Mouse (Mus musculus) heart, postnatal 0 days (tissue): Measurements from ENCODE around the gene Arhgap9. TPM values are rescaled to one million over a fixed set of nuclear protein-coding genes. Genes with fewer than 3 reads are reported as not detected.

ENCODE experiments used
- ATAC-seq: fragments of 200-750 bp; cut with Nextera tagmentation; 2 replicates; pipeline ENCODE4 v1.8.0; 2017; ENCODE audit warnings: low read depth, moderate number of reproducible peaks, moderate library complexity; ENCODE audit not compliant: insufficient read depth
- DNase-seq: peaks from one replicate; pipeline ENCODE4 v3.0.0-alpha.2; 2016; ENCODE audit warnings: low spot score
- H3K27ac ChIP-seq: fragments of 300-500 bp; sonication (generic); 2 replicates; pipeline ENCODE4 v1.5.1; 2014; ENCODE audit warnings: low read depth, mild to moderate bottlenecking
- H3K27me3 ChIP-seq: fragments of 300-500 bp; sonication (generic); 2 replicates; pipeline ENCODE4 v1.6.1; 2014; ENCODE audit warnings: low read length, mixed read lengths; ENCODE audit not compliant: control insufficient read depth, insufficient read depth
- H3K36me3 ChIP-seq: fragments of 300-500 bp; sonication (generic); replicated peaks from 2 replicates; pipeline ENCODE4 v1.6.1; 2014; ENCODE audit warnings: low read length, mixed read lengths; ENCODE audit not compliant: control insufficient read depth, insufficient read depth
- H3K4me1 ChIP-seq: fragments of 300-500 bp; sonication (generic); 2 replicates; pipeline ENCODE4 v1.6.1; 2014; ENCODE audit warnings: antibody characterized with exemption; ENCODE audit not compliant: control insufficient read depth, insufficient read depth
- H3K4me2 ChIP-seq: fragments of 300-500 bp; sonication (generic); 2 replicates; pipeline ENCODE4 v1.6.1; 2014; ENCODE audit warnings: low read depth, mild to moderate bottlenecking, low read length, moderate library complexity
- H3K4me3 ChIP-seq: fragments of 300-500 bp; sonication (generic); 2 replicates; pipeline ENCODE4 v1.5.1; 2014; ENCODE audit warnings: low read depth, low read length
- H3K9ac ChIP-seq: fragments of 300-500 bp; sonication (generic); replicated peaks from 2 replicates; pipeline ENCODE4 v1.6.1; 2014; ENCODE audit warnings: low read depth, low read length, mixed read lengths
- H3K9me3 ChIP-seq: fragments of 300-500 bp; sonication (generic); replicated peaks from 2 replicates; pipeline ENCODE4 v1.6.1; 2016; ENCODE audit warnings: low read length; ENCODE audit not compliant: control insufficient read depth
- CTCF ChIP-seq: IDR thresholded peaks from 2 replicates; pipeline ENCODE4 v1.5.1; 2016; ENCODE audit warnings: antibody characterized with exemption, control low read depth, low read depth
- EP300 ChIP-seq: IDR thresholded peaks from 2 replicates; pipeline ENCODE4 v1.6.1; 2016; ENCODE audit warnings: antibody characterized with exemption, low read depth
- WGBS: fragments of 180-500 bp; shearing (Covaris S2); extraction: QIAGEN DNeasy Blood & Tissue Kit; methylation state at CpG from one replicate; pipeline ENCODE4 v1.1.7; 2014; 5-methylcytosine and 5-hydroxymethylcytosine counted together
- polyA plus RNA-seq: library from polyadenylated mRNA; unstranded; fragments of >200 nt; fragmentation: Nextera tagmentation; extraction: Ambion mirVana; gene quantifications from 2 replicates; pipeline ENCODE4 v1.2.1, GENCODE M21; 2015
- total RNA-seq: library from RNA; depleted of rRNA; stranded (reverse); fragments of >200 nt; gene quantifications from 2 replicates; pipeline ENCODE4 v1.2.3, GENCODE M21; 2014; ENCODE audit warnings: low replicate concordance

Gene Arhgap9
- total and polyA plus RNA-seq, 2 experiments from 2014 or later, result 0.73 to 1.8 TPM

DNA sequence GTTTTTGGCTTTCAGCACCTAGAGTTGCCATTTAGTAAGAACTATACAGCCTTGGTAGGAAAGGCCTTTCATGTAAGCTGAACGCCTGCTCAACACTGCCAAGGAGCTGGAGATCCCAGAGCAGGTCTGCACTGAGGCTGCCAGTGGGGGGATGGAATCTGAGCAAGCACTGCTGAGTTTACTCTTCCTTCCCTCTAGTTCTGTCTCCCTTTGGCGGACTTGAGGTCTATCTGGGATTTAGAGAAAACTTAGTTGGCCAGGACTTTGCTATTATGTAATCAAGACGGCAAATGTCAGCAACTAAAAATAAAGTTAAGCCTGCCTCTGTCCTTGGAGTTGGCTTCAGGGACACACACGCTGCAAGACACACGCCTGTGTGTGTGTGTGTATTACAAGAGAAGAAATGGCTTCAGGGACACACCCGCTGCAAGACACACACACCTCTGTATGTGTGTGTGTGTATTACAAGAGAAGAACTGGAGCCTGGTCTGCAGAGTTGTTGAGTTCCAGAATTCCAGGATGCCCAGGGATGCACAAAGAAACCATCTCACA is 28.7 kb upstream of the Arhgap9 start:
- H3K4me2 ChIP-seq, result peak overlapping the region; percentile 73
- H3K9me3 ChIP-seq, result no peaks in the 10 kb centered on the region
- no peaks in the 10 kb centered on the region for H3K27me3 ChIP-seq
- peak overlapping the region; percentile 74; the same call in 1 of the 2 replicates for H3K9ac ChIP-seq
- peaks cover 45% of the 10 kb centered on the region for H3K36me3 ChIP-seq
- ATAC-seq, result no peak
- H3K27ac ChIP-seq, result peak overlapping the region; percentile 94
- DNase-seq, result peak; percentile 79
- H3K4me3 ChIP-seq, result peak overlapping the region; percentile 74; the same call in 1 of the 2 replicates
- 28% methylated on average over 6 of the region's 6 CpGs for WGBS
- H3K4me1 ChIP-seq, result peaks cover 29% of the 10 kb centered on the region
- TF ChIP-seq CTCF (no peak), EP300 (peak; percentile 62; the same call in 1 of the 2 replicates)

DNA sequence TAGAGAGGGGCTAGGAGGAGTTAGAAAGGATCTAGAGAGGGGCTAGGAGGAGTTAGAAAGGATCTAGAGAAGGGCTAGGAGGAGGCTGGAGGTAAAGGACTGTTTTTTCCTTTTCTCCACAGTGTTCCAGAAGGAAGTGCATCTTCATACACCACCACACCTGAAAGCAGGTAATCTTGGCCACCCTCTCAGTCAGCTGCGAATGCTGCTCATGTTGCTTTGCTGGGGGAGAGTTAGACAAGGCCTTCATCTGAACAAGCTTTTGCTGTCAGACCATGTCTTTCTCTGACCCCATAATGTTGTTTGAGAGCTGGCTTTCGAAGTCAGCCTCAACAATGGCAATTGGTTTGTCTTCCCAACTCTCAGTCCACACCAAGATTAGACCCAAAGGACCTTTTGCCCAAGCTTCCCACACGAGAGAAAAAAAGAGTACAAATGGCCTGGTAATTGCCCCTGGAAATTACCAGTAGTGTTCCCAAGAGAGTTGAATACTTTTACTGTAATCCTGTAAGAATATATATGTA is 28.1 kb upstream of the Arhgap9 start:
- TF ChIP-seq EP300 (no peak), CTCF (no peak)
- Histone ChIP-seq H3K9ac (0 out of 2 replicates have a peak overlapping the region, but pooled peaks have one; percentile 74), H3K4me2 (peak overlapping the region; percentile 73), H3K36me3 (peaks cover 49% of the 10 kb centered on the region), H3K9me3 (no peaks in the 10 kb centered on the region), H3K4me1 (peaks cover 29% of the 10 kb centered on the region), H3K27ac (peak overlapping the region; percentile 94), H3K4me3 (0 out of 2 replicates have a peak overlapping the region, but pooled peaks have one; percentile 74), H3K27me3 (no peaks in the 10 kb centered on the region)
- no peak for ATAC-seq
- DNase-seq, result no peak
- 71% methylated on average over 3 of the region's 3 CpGs for WGBS

DNA sequence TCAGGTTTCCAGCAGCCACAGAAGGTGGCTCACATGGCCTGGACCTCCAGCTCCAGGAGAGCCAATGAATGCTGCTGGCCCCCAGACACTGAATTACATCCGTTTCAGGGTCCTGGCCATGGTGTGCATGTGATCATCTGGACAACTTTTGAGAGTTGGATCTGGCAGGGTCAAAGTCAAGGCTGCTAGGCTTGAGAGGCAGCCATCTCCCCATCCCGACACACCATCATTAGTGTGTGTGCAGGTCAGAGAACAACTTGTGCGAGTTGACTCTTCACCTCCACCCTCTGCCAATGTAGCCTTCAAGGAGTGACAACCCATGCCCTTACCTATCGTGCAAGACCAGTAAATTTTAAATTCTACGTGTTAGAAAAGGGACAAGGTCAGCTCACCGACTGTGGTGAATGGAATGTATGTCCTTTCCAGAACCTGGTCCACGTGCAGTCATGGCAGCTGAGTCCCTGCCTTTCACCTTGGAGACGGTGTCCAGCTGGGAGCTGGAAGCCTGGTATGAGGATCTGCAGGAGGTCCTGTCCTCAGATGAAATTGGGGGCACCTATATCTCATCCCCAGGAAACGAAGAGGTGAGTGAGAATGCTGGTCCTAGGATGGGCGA is 26.8 kb upstream of the Arhgap9 start:
- Histone ChIP-seq H3K27me3 (no peaks in the 10 kb centered on the region), H3K4me2 (no peak overlapping the region), H3K9me3 (no peaks in the 10 kb centered on the region), H3K27ac (no peak overlapping the region), H3K9ac (no peak overlapping the region), H3K4me1 (peaks cover 24% of the 10 kb centered on the region), H3K36me3 (peaks cover 62% of the 10 kb centered on the region), H3K4me3 (no peak overlapping the region)
- ATAC-seq (no peak), DNase-seq (no peak)
- WGBS, result 88% methylated on average over 10 of the region's 10 CpGs
- TF ChIP-seq CTCF, result no peak
- TF ChIP-seq EP300, result no peak

DNA sequence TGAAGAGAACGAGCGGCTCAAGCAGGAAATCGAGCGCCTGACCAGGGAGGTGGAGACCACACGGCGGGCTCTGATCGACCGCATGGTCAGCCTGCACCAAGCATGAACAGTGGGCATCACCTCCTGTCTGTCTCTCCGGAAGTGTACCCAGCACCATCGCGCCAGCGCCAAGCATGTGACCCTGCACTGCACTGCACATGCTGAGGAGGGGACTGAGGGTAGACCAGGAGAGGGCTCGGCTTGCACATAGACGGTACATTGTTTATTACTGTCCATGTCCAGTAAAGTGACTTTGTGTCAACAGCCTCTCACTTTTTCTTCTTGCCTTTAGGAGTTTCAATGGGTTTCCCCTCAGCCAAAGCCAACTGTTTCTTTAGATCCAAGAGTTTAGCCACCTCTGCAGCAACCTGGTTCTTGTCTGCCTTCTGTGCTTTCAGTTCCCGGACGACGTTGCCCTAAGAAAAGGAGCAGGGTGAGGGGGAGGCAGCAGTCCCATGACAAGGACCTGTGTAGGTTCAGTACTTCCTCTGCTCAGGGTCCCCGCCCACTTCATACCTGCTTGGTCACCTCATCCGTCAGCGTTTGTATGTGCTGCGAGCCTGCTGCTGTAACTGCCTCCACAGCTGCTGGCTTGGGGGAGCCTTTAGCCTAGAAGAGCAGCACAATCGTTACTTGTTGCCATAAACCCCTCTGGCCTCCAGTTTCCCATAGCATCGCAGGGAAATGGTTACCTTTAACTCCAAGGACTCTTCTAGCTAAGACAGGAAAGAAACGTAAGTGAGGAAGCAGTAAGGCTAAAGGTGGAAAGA is 25.6 kb upstream of the Arhgap9 start:
- Histone ChIP-seq H3K4me3 (no peak overlapping the region), H3K27me3 (no peaks in the 10 kb centered on the region), H3K9me3 (no peaks in the 10 kb centered on the region), H3K4me2 (no peak overlapping the region), H3K4me1 (peaks cover 23% of the 10 kb centered on the region), H3K27ac (peak overlapping the region; percentile 55), H3K9ac (no peak overlapping the region), H3K36me3 (peaks cover 73% of the 10 kb centered on the region)
- no peak for ATAC-seq
- WGBS, result 74% methylated on average over 24 of the region's 24 CpGs
- TF ChIP-seq CTCF, result no peak
- no peak for TF ChIP-seq EP300
- no peak for DNase-seq

DNA sequence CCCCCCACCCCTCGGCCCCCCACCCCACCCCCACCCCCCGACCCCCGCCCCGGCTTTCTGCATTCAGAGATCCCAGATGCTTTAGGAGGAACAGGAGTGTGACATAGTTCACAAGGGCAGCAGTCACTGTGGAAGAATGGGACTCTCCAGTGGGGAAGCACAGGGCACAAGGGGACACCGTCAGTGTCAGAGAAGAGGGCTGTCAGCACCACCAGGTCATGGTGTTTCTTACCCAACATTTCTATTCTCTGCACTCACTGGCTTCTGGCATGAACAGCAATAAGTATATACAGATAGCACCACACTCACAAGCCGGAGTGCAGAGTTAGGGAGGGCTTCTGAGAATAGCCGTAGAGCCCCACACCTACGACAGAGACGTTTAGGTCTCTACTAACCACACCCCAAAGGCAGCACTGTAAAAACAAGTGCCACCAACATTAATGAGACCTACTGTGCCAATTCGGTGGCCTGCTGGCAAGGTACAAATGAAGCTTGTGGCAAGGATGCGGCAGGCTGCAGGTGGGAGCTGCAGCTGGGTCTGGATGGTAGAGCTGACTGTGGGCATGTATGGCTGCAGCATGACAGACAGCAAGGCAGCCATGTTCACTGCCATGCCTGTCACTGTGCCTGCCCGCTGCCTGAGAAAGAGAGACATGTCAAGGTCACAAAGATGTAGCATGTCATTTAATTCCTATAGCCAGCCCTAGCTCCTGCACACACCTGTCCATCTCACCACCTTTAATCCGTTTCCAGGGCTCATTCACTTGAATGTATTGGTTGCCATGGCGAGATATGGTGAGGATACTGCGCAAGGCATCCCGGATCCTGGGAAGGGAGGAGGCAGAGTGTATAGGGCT is 24.5 kb upstream of the Arhgap9 start:
- ATAC-seq, result peak; percentile 84
- WGBS, result 54% methylated on average over 16 of the region's 16 CpGs
- H3K9ac ChIP-seq, result no peak overlapping the region

More for the DNA sequence above, 24.5 kb upstream of the Arhgap9 start:
- Histone ChIP-seq H3K4me3 (no peak overlapping the region), H3K4me1 (peaks cover 18% of the 10 kb centered on the region), H3K27me3 (no peaks in the 10 kb centered on the region), H3K27ac (peak overlapping the region; percentile 55), H3K36me3 (peaks cover 82% of the 10 kb centered on the region), H3K4me2 (no peak overlapping the region), H3K9me3 (no peaks in the 10 kb centered on the region)
- peak; percentile 72 for DNase-seq
- no peak for TF ChIP-seq CTCF
